In genomic region chr1:96794690-96795089, GRCm38 (mm10) we compare ENCODE assay signal across 23 mouse cellular contexts.
DNase-seq lines count a peak whose midpoint lies in the region; ATAC-seq and TF ChIP-seq lines count a peak whose summit lies in the region.
"Had no signal": no experiment of that assay in that cellular context is flagged by ENCODE, and none has a peak within 500 bp of the region (broad histone marks: within the 10 kb centered on the region; RNA-seq: fewer than 3 reads in every experiment).

No protein-coding gene starts in this region.

- no peaks in the 10 kb centered on the region for H3K36me3 ChIP-seq in forebrain, embryonic 11.5 days (ENCODE audit: control insufficient read depth, insufficient read depth, low read length)
- H3K36me3 ChIP-seq in forebrain, embryonic 10.5 days (replicated peaks): no peaks in the 10 kb centered on the region
- H3K36me3 ChIP-seq in hindbrain, postnatal 0 days (ENCODE audit: insufficient read depth, low read length): no peaks in the 10 kb centered on the region
- H3K36me3 ChIP-seq in hindbrain, embryonic 12.5 days: no peaks in the 10 kb centered on the region
- H3K36me3 ChIP-seq in forebrain, embryonic 16.5 days (ENCODE audit: control insufficient read depth, insufficient read depth): no peaks in the 10 kb centered on the region
- H3K36me3 ChIP-seq in intestine, postnatal 0 days (ENCODE audit: control insufficient read depth, insufficient read depth): no peaks in the 10 kb centered on the region
- no peaks in the 10 kb centered on the region for H3K36me3 ChIP-seq in liver, embryonic 12.5 days
- H3K36me3 ChIP-seq: embryonic facial prominence, embryonic 12.5 days; G1E; heart, embryonic 15.5 days had no signal

- H3K4me1 ChIP-seq in forebrain, embryonic 11.5 days (replicated peaks; ENCODE audit: control insufficient read depth, insufficient read depth, low read length): no peaks in the 10 kb centered on the region
- no peaks in the 10 kb centered on the region for H3K4me1 ChIP-seq in forebrain, embryonic 10.5 days
- H3K4me1 ChIP-seq in hindbrain, postnatal 0 days (ENCODE audit: insufficient read depth, low read length): no peaks in the 10 kb centered on the region
- H3K4me1 ChIP-seq in hindbrain, embryonic 12.5 days: no peaks in the 10 kb centered on the region
- no peaks in the 10 kb centered on the region for H3K4me1 ChIP-seq in forebrain, embryonic 16.5 days (replicated peaks; ENCODE audit: control insufficient read depth, insufficient read depth, low read length)
- no peaks in the 10 kb centered on the region for H3K4me1 ChIP-seq in intestine, postnatal 0 days (replicated peaks; ENCODE audit: control insufficient read depth, insufficient read depth, low read length)
- no peaks in the 10 kb centered on the region for H3K4me1 ChIP-seq in liver, embryonic 12.5 days
- H3K4me1 ChIP-seq: embryonic facial prominence, embryonic 12.5 days; heart, embryonic 15.5 days had no signal

- 71% methylated on average over 4 of the region's 4 CpGs for WGBS in forebrain, embryonic 11.5 days
- 92% methylated on average over 4 of the region's 4 CpGs for WGBS in forebrain, embryonic 10.5 days
- WGBS in hindbrain, postnatal 0 days: 69% methylated on average over 4 of the region's 4 CpGs
- WGBS in hindbrain, embryonic 12.5 days: 82% methylated on average over 4 of the region's 4 CpGs
- WGBS in forebrain, embryonic 16.5 days: 22% methylated on average over 4 of the region's 4 CpGs
- 69% methylated on average over 4 of the region's 4 CpGs for WGBS in intestine, postnatal 0 days
- WGBS in liver, embryonic 12.5 days (ENCODE audit: insufficient replicate concordance): 78% methylated on average over 4 of the region's 4 CpGs

- H3K4me2 ChIP-seq in forebrain, embryonic 11.5 days (ENCODE audit: low read depth, low read length, severe bottlenecking): no peak overlapping the region
- no peak overlapping the region for H3K4me2 ChIP-seq in hindbrain, postnatal 0 days (ENCODE audit: low read depth, low read length)
- H3K4me2 ChIP-seq in hindbrain, embryonic 12.5 days (replicated peaks): no peak overlapping the region
- peak overlapping the region; percentile 17; the same call in 1 of the 2 replicates for H3K4me2 ChIP-seq in forebrain, embryonic 16.5 days (ENCODE audit: low read length)
- H3K4me2 ChIP-seq in intestine, postnatal 0 days (replicated peaks; ENCODE audit: low read depth): no peak overlapping the region
- no peak overlapping the region for H3K4me2 ChIP-seq in liver, embryonic 12.5 days
- H3K4me2 ChIP-seq: embryonic facial prominence, embryonic 12.5 days; heart, embryonic 11.5 days; heart, embryonic 15.5 days had no signal

- no peak for TF ChIP-seq POLR2A in brain, embryonic 14.5 days (IDR thresholded peaks at IDR 0.05; ENCODE audit: borderline replicate concordance, extremely low read depth, insufficient read depth, insufficient read length, poor library complexity, severe bottlenecking)

- ATAC-seq in forebrain, embryonic 11.5 days (replicated peaks; ENCODE audit: low FRiP score): 0 out of 2 replicates have a peak, but pooled peaks have one; percentile 28
- no peak for ATAC-seq in hindbrain, postnatal 0 days
- no peak for ATAC-seq in hindbrain, embryonic 12.5 days (ENCODE audit: low FRiP score)
- ATAC-seq in forebrain, embryonic 16.5 days: no peak; the same call in 1 of the 2 replicates
- no peak for ATAC-seq in intestine, postnatal 0 days
- ATAC-seq in liver, embryonic 12.5 days: no peak
- ATAC-seq: CD4-positive, CD25-positive, alpha-beta regulatory T cell, adult 4 months; intestine, embryonic 16.5 days had no signal

- no peak overlapping the region for H3K27ac ChIP-seq in forebrain, embryonic 11.5 days (ENCODE audit: low read depth, low read length)
- H3K27ac ChIP-seq in forebrain, embryonic 10.5 days: no peak overlapping the region
- no peak overlapping the region for H3K27ac ChIP-seq in hindbrain, postnatal 0 days
- no peak overlapping the region for H3K27ac ChIP-seq in hindbrain, embryonic 12.5 days
- H3K27ac ChIP-seq in forebrain, embryonic 16.5 days (ENCODE audit: low read length): no peak overlapping the region
- H3K27ac ChIP-seq in intestine, postnatal 0 days (ENCODE audit: low read depth, low read length): no peak overlapping the region
- no peak overlapping the region for H3K27ac ChIP-seq in liver, embryonic 12.5 days
- H3K27ac ChIP-seq: embryonic facial prominence, embryonic 12.5 days; heart, adult 2 months; heart, embryonic 15.5 days had no signal

- no peaks in the 10 kb centered on the region for H3K9me3 ChIP-seq in forebrain, embryonic 11.5 days (ENCODE audit: control insufficient read depth, low read length)
- H3K9me3 ChIP-seq in forebrain, embryonic 10.5 days: no peaks in the 10 kb centered on the region
- H3K9me3 ChIP-seq in hindbrain, postnatal 0 days (ENCODE audit: low read length): no peaks in the 10 kb centered on the region
- H3K9me3 ChIP-seq in hindbrain, embryonic 12.5 days (replicated peaks): no peaks in the 10 kb centered on the region
- no peaks in the 10 kb centered on the region for H3K9me3 ChIP-seq in forebrain, embryonic 16.5 days (ENCODE audit: control insufficient read depth, low read length)
- H3K9me3 ChIP-seq in intestine, postnatal 0 days (ENCODE audit: control insufficient read depth): no peaks in the 10 kb centered on the region
- H3K9me3 ChIP-seq in liver, embryonic 12.5 days (replicated peaks): no peaks in the 10 kb centered on the region
- H3K9me3 ChIP-seq: embryonic facial prominence, embryonic 12.5 days; heart, embryonic 15.5 days had no signal

- H3K27me3 ChIP-seq in forebrain, embryonic 11.5 days (ENCODE audit: control insufficient read depth, insufficient read depth, low read length): no peaks in the 10 kb centered on the region
- H3K27me3 ChIP-seq in forebrain, embryonic 10.5 days (ENCODE audit: poor library complexity, severe bottlenecking): no peaks in the 10 kb centered on the region
- no peaks in the 10 kb centered on the region for H3K27me3 ChIP-seq in hindbrain, postnatal 0 days (ENCODE audit: insufficient read depth, low read length)
- no peaks in the 10 kb centered on the region for H3K27me3 ChIP-seq in hindbrain, embryonic 12.5 days
- H3K27me3 ChIP-seq in forebrain, embryonic 16.5 days (replicated peaks; ENCODE audit: control insufficient read depth, insufficient read depth, low read length): no peaks in the 10 kb centered on the region
- no peaks in the 10 kb centered on the region for H3K27me3 ChIP-seq in intestine, postnatal 0 days (replicated peaks; ENCODE audit: control insufficient read depth, insufficient read depth, low read length)
- no peaks in the 10 kb centered on the region for H3K27me3 ChIP-seq in liver, embryonic 12.5 days (replicated peaks)
- H3K27me3 ChIP-seq: embryonic facial prominence, embryonic 12.5 days; heart, embryonic 15.5 days had no signal

- no peak overlapping the region for H3K9ac ChIP-seq in forebrain, embryonic 11.5 days (ENCODE audit: low read length)
- no peak overlapping the region for H3K9ac ChIP-seq in hindbrain, postnatal 0 days (replicated peaks; ENCODE audit: low read length)
- no peak overlapping the region for H3K9ac ChIP-seq in hindbrain, embryonic 12.5 days
- H3K9ac ChIP-seq in forebrain, embryonic 16.5 days (replicated peaks; ENCODE audit: low read depth, low read length): no peak overlapping the region
- no peak overlapping the region for H3K9ac ChIP-seq in intestine, postnatal 0 days (ENCODE audit: low read depth, low read length)
- H3K9ac ChIP-seq in liver, embryonic 12.5 days: no peak overlapping the region
- H3K9ac ChIP-seq: embryonic facial prominence, embryonic 12.5 days; heart, embryonic 15.5 days had no signal

- no peak for TF ChIP-seq CTCF in hindbrain, postnatal 0 days (IDR thresholded peaks at IDR 0.05; ENCODE audit: low read depth)
- no peak for TF ChIP-seq CTCF in brain, embryonic 14.5 days (IDR thresholded peaks at IDR 0.05; ENCODE audit: borderline replicate concordance, extremely low read depth, insufficient read depth, insufficient read length)
- TF ChIP-seq CTCF in intestine, postnatal 0 days (IDR thresholded peaks at IDR 0.05; ENCODE audit: low read depth): no peak

- no peak overlapping the region for H3K4me3 ChIP-seq in forebrain, embryonic 11.5 days (ENCODE audit: low read depth, low read length)
- no peak overlapping the region for H3K4me3 ChIP-seq in forebrain, embryonic 10.5 days
- no peak overlapping the region for H3K4me3 ChIP-seq in hindbrain, postnatal 0 days (ENCODE audit: low read length)
- no peak overlapping the region for H3K4me3 ChIP-seq in hindbrain, embryonic 12.5 days
- H3K4me3 ChIP-seq in forebrain, embryonic 16.5 days (replicated peaks; ENCODE audit: low read length): no peak overlapping the region
- no peak overlapping the region for H3K4me3 ChIP-seq in intestine, postnatal 0 days (ENCODE audit: low read depth, low read length)
- no peak overlapping the region for H3K4me3 ChIP-seq in liver, embryonic 12.5 days
- H3K4me3 ChIP-seq: embryonic facial prominence, embryonic 12.5 days; heart, adult 2 months; heart, embryonic 15.5 days had no signal

- DNase-seq in forebrain, embryonic 11.5 days (ENCODE audit: low spot score): no peak
- DNase-seq in forebrain, embryonic 10.5 days (ENCODE audit: extremely low spot score, low spot score): no peak
- DNase-seq in hindbrain, postnatal 0 days (ENCODE audit: low spot score): peak; percentile 9
- DNase-seq in brain, embryonic 14.5 days (ENCODE audit: low read depth): peak; percentile 64
- DNase-seq: adrenal gland, adult 8-10 months; adrenal gland, postnatal 36 days; B cell, adult 2 months; cerebellum, adult 11-12 months; cerebellum, adult 9-10 months; cerebellum, postnatal 25 days; gastrocnemius, postnatal 10 days; heart, adult 2 months; heart, postnatal 14 days had no signal

Comparison
In these comparisons a context has a peak if more than half of its experiments do, and no peak if none do; other contexts are left out.
1. DNase-seq: peak in hindbrain, postnatal 0 days (single experiment) and brain, embryonic 14.5 days (single experiment); none in forebrain, embryonic 11.5 days (single experiment) and forebrain, embryonic 10.5 days (single experiment).